Mouse (Mus musculus): ENCODE data around the gene Kcnj5. TPM values are rescaled to one million over a fixed set of nuclear protein-coding genes. Genes with fewer than 3 reads are reported as not detected.

Gene Kcnj5
- polyA plus RNA-seq, 1 experiment = not detected

DNA sequence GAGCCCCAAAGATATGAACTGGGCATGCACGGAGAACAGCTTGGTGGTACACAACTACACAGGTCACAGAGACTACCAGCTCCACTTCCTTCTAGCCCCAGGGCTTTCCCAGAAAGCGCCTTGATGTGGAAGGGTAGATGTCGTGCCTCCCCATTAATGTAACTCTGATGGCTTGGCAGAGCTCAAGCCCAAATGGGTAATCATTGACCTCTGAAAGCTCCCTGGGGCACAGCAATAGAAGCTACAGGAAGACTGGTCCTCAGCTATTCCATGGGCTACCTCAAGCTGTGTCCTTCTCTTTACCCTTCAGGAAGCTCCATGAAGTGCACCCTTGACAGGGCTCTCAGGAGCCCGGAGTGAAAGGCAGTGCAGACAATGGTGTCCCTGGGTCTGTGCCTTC lies 40.8 kb upstream of the Kcnj5 start:
- Histone ChIP-seq H3K27me3 (ENCODE audit: control insufficient read depth, insufficient read depth, insufficient read length) (peaks cover 13% of the 10 kb centered on the region), H3ac (ENCODE audit: control insufficient read depth, insufficient read length) (no peak overlapping the region), H3K4me2 (ENCODE audit: low read depth) (no peak overlapping the region), H3K79me2 (ENCODE audit: control insufficient read depth, insufficient read depth) (no peaks in the 10 kb centered on the region), H3K4me3 (no peak overlapping the region), H3K36me3 (ENCODE audit: control insufficient read depth, insufficient read depth) (no peaks in the 10 kb centered on the region)
- no peak for TF ChIP-seq USF1 (IDR thresholded peaks at IDR 0.05; ENCODE audit: low read depth)
- no peak for TF ChIP-seq MAX (IDR thresholded peaks at IDR 0.05; ENCODE audit: low read depth)
- no peak for TF ChIP-seq MYOD1 (IDR thresholded peaks at IDR 0.05; ENCODE audit: control insufficient read depth in 1 of 3, insufficient read length in 2 of 3, low read depth in 2 of 3)
- TF ChIP-seq MYOG (IDR thresholded peaks at IDR 0.05; ENCODE audit: control insufficient read depth in 1 of 3, insufficient read depth in 1 of 3, insufficient read length in 2 of 3, low read depth in 2 of 3) = no peak

DNA sequence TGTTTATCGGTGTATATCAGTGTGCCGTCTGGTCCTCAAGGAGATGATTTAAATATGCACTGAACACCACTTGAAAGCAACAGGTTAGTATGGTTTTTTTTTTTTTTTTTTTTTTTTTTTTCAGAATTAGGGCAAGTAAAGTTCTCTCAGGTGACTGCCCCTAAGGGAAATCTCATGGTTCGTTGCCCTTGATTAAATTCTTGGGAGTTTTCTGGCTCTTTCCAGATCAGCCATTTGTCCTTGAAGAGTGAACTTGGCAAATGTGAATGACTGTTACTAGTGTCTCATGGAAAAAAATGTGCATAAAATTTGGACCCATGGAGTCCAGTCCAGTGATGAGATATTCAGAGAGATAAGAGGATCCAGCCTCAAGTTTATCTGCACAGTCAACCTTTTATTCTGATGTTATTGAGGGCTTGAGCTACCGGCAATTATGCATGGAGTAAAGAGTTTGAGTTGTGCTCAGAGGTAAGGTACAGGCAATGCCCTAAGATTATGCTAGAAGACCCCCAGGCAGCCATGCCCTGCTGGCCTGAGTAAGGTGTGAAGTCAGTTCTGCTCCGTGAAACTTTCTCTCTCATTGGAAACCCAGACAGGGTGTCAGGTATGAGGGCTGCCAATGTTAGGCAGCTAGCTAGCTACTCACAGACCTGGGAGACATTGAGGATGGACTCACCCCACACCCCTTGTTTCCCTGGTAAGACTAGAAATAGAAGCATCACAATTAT lies 32.9 kb upstream of the Kcnj5 start:
- no peaks in the 10 kb centered on the region for H3K79me2 ChIP-seq (ENCODE audit: control insufficient read depth, insufficient read depth)
- H3K36me3 ChIP-seq (ENCODE audit: control insufficient read depth, insufficient read depth) = no peaks in the 10 kb centered on the region
- no peak overlapping the region for H3ac ChIP-seq (ENCODE audit: control insufficient read depth, insufficient read length)
- H3K4me2 ChIP-seq (ENCODE audit: low read depth) = no peak overlapping the region
- H3K27me3 ChIP-seq (ENCODE audit: control insufficient read depth, insufficient read depth, insufficient read length) = peaks cover 5% of the 10 kb centered on the region
- no peak for TF ChIP-seq CEBPB (IDR thresholded peaks at IDR 0.05; ENCODE audit: insufficient read depth, poor library complexity, severe bottlenecking)
- no peak for TF ChIP-seq TCF3 (IDR thresholded peaks at IDR 0.05; ENCODE audit: insufficient read length, low read depth)
- no peak for TF ChIP-seq REST (IDR thresholded peaks at IDR 0.05; ENCODE audit: insufficient read depth, insufficient read length)
- no peak for TF ChIP-seq MAX (IDR thresholded peaks at IDR 0.05; ENCODE audit: low read depth)
- no peak for TF ChIP-seq TCF12 (IDR thresholded peaks at IDR 0.05; ENCODE audit: insufficient read depth, poor library complexity, severe bottlenecking)
- no peak for TF ChIP-seq MYOD1 (IDR thresholded peaks at IDR 0.05; ENCODE audit: control insufficient read depth in 1 of 3, insufficient read length in 2 of 3, low read depth in 2 of 3)
- no peak for TF ChIP-seq POLR2AphosphoS2 (IDR thresholded peaks at IDR 0.05; ENCODE audit: insufficient read length, low read depth)
- TF ChIP-seq MYOG (IDR thresholded peaks at IDR 0.05; ENCODE audit: control insufficient read depth in 1 of 3, insufficient read depth in 1 of 3, insufficient read length in 2 of 3, low read depth in 2 of 3) = no peak
- TF ChIP-seq USF1 (IDR thresholded peaks at IDR 0.05; ENCODE audit: low read depth) = no peak
- no peak for TF ChIP-seq POLR2A (IDR thresholded peaks at IDR 0.05; ENCODE audit: insufficient read length, low read depth)
- TF ChIP-seq SRF (IDR thresholded peaks at IDR 0.05; ENCODE audit: control insufficient read depth, insufficient read length, low read depth) = no peak
- no peak for TF ChIP-seq E2F4 (IDR thresholded peaks at IDR 0.05; ENCODE audit: insufficient read depth)
- no peak overlapping the region for H3K4me3 ChIP-seq

GRCm38 (mm10) chr9:32376031-32376430 lies 31.9 kb upstream of the Kcnj5 start:
- no peaks in the 10 kb centered on the region for H3K79me2 ChIP-seq (ENCODE audit: control insufficient read depth, insufficient read depth)

GRCm38 (mm10) chr9:32373656-32374055 lies 29.5 kb upstream of the Kcnj5 start:
- TF ChIP-seq SRF (IDR thresholded peaks at IDR 0.05; ENCODE audit: control insufficient read depth, insufficient read length, low read depth) (no peak), POLR2AphosphoS2 (IDR thresholded peaks at IDR 0.05; ENCODE audit: insufficient read length, low read depth) (no peak), USF1 (IDR thresholded peaks at IDR 0.05; ENCODE audit: low read depth) (no peak), MAX (IDR thresholded peaks at IDR 0.05; ENCODE audit: low read depth) (no peak), POLR2A (IDR thresholded peaks at IDR 0.05; ENCODE audit: insufficient read length, low read depth) (no peak), E2F4 (IDR thresholded peaks at IDR 0.05; ENCODE audit: insufficient read depth) (no peak), TCF12 (IDR thresholded peaks at IDR 0.05; ENCODE audit: insufficient read depth, poor library complexity, severe bottlenecking) (no peak), CEBPB (IDR thresholded peaks at IDR 0.05; ENCODE audit: insufficient read depth, poor library complexity, severe bottlenecking) (no peak), TCF3 (IDR thresholded peaks at IDR 0.05; ENCODE audit: insufficient read length, low read depth) (no peak), MYOG (IDR thresholded peaks at IDR 0.05; ENCODE audit: control insufficient read depth in 1 of 3, insufficient read depth in 1 of 3, insufficient read length in 2 of 3, low read depth in 2 of 3) (no peak), REST (IDR thresholded peaks at IDR 0.05; ENCODE audit: insufficient read depth, insufficient read length) (no peak), MYOD1 (IDR thresholded peaks at IDR 0.05; ENCODE audit: control insufficient read depth in 1 of 3, insufficient read length in 2 of 3, low read depth in 2 of 3) (no peak)
- Histone ChIP-seq H3K36me3 (ENCODE audit: control insufficient read depth, insufficient read depth) (no peaks in the 10 kb centered on the region), H3K4me2 (ENCODE audit: low read depth) (no peak overlapping the region), H3K79me2 (ENCODE audit: control insufficient read depth, insufficient read depth) (no peaks in the 10 kb centered on the region), H3ac (ENCODE audit: control insufficient read depth, insufficient read length) (no peak overlapping the region), H3K27me3 (ENCODE audit: control insufficient read depth, insufficient read depth, insufficient read length) (peaks cover 9% of the 10 kb centered on the region), H3K4me3 (no peak overlapping the region)

More at GRCm38 (mm10) chr9:32376031-32376430, 31.9 kb upstream of the Kcnj5 start:
- Histone ChIP-seq H3K4me2 (ENCODE audit: low read depth) (no peak overlapping the region), H3K27me3 (ENCODE audit: control insufficient read depth, insufficient read depth, insufficient read length) (peaks cover 9% of the 10 kb centered on the region), H3ac (ENCODE audit: control insufficient read depth, insufficient read length) (no peak overlapping the region), H3K36me3 (ENCODE audit: control insufficient read depth, insufficient read depth) (no peaks in the 10 kb centered on the region), H3K4me3 (no peak overlapping the region)
- TF ChIP-seq CEBPB (IDR thresholded peaks at IDR 0.05; ENCODE audit: insufficient read depth, poor library complexity, severe bottlenecking) = no peak
- TF ChIP-seq TCF12 (IDR thresholded peaks at IDR 0.05; ENCODE audit: insufficient read depth, poor library complexity, severe bottlenecking) = no peak
- no peak for TF ChIP-seq POLR2A (IDR thresholded peaks at IDR 0.05; ENCODE audit: insufficient read length, low read depth)
- TF ChIP-seq MAX (IDR thresholded peaks at IDR 0.05; ENCODE audit: low read depth) = no peak
- no peak for TF ChIP-seq TCF3 (IDR thresholded peaks at IDR 0.05; ENCODE audit: insufficient read length, low read depth)
- TF ChIP-seq USF1 (IDR thresholded peaks at IDR 0.05; ENCODE audit: low read depth) = no peak

- Histone ChIP-seq H3K27me3 (ENCODE audit: control insufficient read depth, insufficient read depth, insufficient read length) (peaks cover 9% of the 10 kb centered on the region), H3ac (ENCODE audit: control insufficient read depth, insufficient read length) (no peak within 1 kb of the TSS), H3K4me3 (no peak within 1 kb of the TSS), H3K4me2 (ENCODE audit: low read depth) (no peak within 1 kb of the TSS), H3K36me3 (ENCODE audit: control insufficient read depth, insufficient read depth) (no peaks in the 10 kb centered on the region), H3K79me2 (ENCODE audit: control insufficient read depth, insufficient read depth) (no peaks in the 10 kb centered on the region)
- TF ChIP-seq CEBPB (IDR thresholded peaks at IDR 0.05; ENCODE audit: insufficient read depth, poor library complexity, severe bottlenecking) = no peak
- TF ChIP-seq MYOG (IDR thresholded peaks at IDR 0.05; ENCODE audit: control insufficient read depth in 1 of 3, insufficient read depth in 1 of 3, insufficient read length in 2 of 3, low read depth in 2 of 3) = no peak
- TF ChIP-seq TCF3 (IDR thresholded peaks at IDR 0.05; ENCODE audit: insufficient read length, low read depth) = no peak
- no peak for TF ChIP-seq REST (IDR thresholded peaks at IDR 0.05; ENCODE audit: insufficient read depth, insufficient read length)
- no peak for TF ChIP-seq USF1 (IDR thresholded peaks at IDR 0.05; ENCODE audit: low read depth)
- no peak for TF ChIP-seq TCF12 (IDR thresholded peaks at IDR 0.05; ENCODE audit: insufficient read depth, poor library complexity, severe bottlenecking)
- TF ChIP-seq MYOD1 (IDR thresholded peaks at IDR 0.05; ENCODE audit: control insufficient read depth in 1 of 3, insufficient read length in 2 of 3, low read depth in 2 of 3) = no peak
- no peak for TF ChIP-seq POLR2AphosphoS2 (IDR thresholded peaks at IDR 0.05; ENCODE audit: insufficient read length, low read depth)
Observed at GRCm38 (mm10) chr9:32372202-32372601, 28.1 kb upstream of the Kcnj5 start, which contains the start of gene Kcnj1. TSS of gene Kcnj1 (plus strand) at chr9:32372493.

Data from myocyte (in vitro differentiated cells).